Mouse (Mus musculus): ENCODE measurements around the gene Slc18b1. TPM values are rescaled to one million over a fixed set of nuclear protein-coding genes. Genes with fewer than 3 reads are reported as not detected.

Slc18b1 gene
- polyA plus RNA-seq, 1 experiment, result 0.03 TPM

- Histone ChIP-seq H3K4me3 (replicated peaks) (no peak overlapping the region), H3K36me3 (ENCODE audit: control insufficient read depth) (no peaks in the 10 kb centered on the region)
- TF ChIP-seq TAL1 (IDR thresholded peaks at IDR 0.05; ENCODE audit: low read length) (no peak), GATA1 (IDR thresholded peaks at IDR 0.05; ENCODE audit: low read length) (no peak)
These were observed 67.9 kb downstream of the Slc18b1 start for GRCm38 (mm10) chr10:23864362-23865312.

More at GRCm38 (mm10) chr10:23864362-23865312, 67.9 kb downstream of the Slc18b1 start:
- no peaks in the 10 kb centered on the region for H3K27me3 ChIP-seq (ENCODE audit: control insufficient read depth)
- H3K9me3 ChIP-seq (ENCODE audit: control insufficient read depth, low read length), result no peaks in the 10 kb centered on the region
- no peaks in the 10 kb centered on the region for H3K4me1 ChIP-seq (ENCODE audit: control insufficient read depth)

Other genes with a start within 250 kb of the Slc18b1 start
- gene Rps12, start 9.7 kb upstream of the Slc18b1 start, polyA plus RNA-seq (2012), result 115 and 164 TPM in 2 replicates
- not detected in 2 replicates for gene Vnn3, start 54.5 kb downstream of the Slc18b1 start, polyA plus RNA-seq (2012)
- not detected in 2 replicates for gene Vnn1, start 97.7 kb downstream of the Slc18b1 start, polyA plus RNA-seq (2012)
- not detected in 2 replicates for gene Taar1, start 123.4 kb downstream of the Slc18b1 start, polyA plus RNA-seq (2012)
- not detected in 2 replicates for gene Taar2, start 141.6 kb downstream of the Slc18b1 start, polyA plus RNA-seq (2012)
- not detected in 2 replicates for gene Taar3, start 152.6 kb downstream of the Slc18b1 start, polyA plus RNA-seq (2012)
- gene Taar4, start 163.5 kb downstream of the Slc18b1 start, polyA plus RNA-seq (2012), result not detected in 2 replicates
- gene Taar5, start 173.7 kb downstream of the Slc18b1 start, polyA plus RNA-seq (2012), result 0.03 TPM in 1 of 2 replicates, not detected in the other
- gene Taar6, start 188.7 kb downstream of the Slc18b1 start, polyA plus RNA-seq (2012), result not detected in 2 replicates
- gene Taar7a, start 196.5 kb downstream of the Slc18b1 start, polyA plus RNA-seq (2012), result not detected in 2 replicates
- not detected in 2 replicates for gene Taar7b, start 203.0 kb downstream of the Slc18b1 start, polyA plus RNA-seq (2012)
- gene Taar7d, start 230.2 kb downstream of the Slc18b1 start, polyA plus RNA-seq (2012), result not detected in 2 replicates
- not detected in 2 replicates for gene Taar7e, start 240.6 kb downstream of the Slc18b1 start, polyA plus RNA-seq (2012)

All from erythroblast, embryonic 14.5 days (primary cell).